Mouse (Mus musculus) adipocyte (in vitro differentiated cells): ENCODE measurements around the gene Mlycd.

Experiments
- DNase-seq: peaks from one replicate; pipeline ENCODE4 v3.0.0-alpha.2; 2016; ENCODE audit warnings: low spot score

Mlycd gene

DNA sequence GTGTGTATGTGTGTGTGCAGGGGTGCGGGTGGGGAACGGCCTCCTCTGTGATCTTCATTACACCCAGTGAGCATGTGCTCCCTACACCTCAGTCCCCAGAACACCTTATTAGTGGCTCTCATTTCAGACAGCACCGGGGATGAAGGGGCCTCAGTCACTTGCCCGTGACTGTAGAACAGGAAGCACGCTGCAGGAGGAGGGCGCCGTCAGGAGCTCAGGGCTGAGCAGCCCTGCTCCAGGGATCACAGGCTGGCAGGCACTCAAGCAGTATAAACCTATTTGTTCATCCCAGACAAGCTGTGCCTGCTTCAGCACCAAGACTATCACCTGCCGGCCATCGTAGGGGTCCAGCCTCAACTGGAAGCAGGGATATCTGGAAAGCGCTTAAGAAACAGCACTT is 9.2 kb downstream of the Mlycd start:
- no peak for DNase-seq

DNA sequence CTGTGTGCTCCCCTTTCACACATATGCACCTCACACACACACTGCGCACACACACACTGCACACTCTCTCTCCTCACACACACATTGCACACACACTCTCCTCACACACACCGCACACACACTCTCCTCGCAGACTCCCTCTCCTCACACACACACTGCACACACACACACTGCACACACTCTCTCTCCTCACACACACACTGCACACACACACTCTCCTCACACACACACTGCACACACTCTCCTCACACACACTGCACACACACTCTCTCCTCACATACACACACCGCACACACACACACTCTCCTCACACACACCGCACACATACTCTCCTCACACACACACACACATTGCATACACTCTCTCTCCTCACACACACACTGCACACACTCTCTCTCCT is 10.0 kb downstream of the Mlycd start:
- DNase-seq = no peak

- no peak for DNase-seq
Measured at GRCm38 (mm10) chr8:119408311-119408710, 13.6 kb downstream of the Mlycd start.

DNA sequence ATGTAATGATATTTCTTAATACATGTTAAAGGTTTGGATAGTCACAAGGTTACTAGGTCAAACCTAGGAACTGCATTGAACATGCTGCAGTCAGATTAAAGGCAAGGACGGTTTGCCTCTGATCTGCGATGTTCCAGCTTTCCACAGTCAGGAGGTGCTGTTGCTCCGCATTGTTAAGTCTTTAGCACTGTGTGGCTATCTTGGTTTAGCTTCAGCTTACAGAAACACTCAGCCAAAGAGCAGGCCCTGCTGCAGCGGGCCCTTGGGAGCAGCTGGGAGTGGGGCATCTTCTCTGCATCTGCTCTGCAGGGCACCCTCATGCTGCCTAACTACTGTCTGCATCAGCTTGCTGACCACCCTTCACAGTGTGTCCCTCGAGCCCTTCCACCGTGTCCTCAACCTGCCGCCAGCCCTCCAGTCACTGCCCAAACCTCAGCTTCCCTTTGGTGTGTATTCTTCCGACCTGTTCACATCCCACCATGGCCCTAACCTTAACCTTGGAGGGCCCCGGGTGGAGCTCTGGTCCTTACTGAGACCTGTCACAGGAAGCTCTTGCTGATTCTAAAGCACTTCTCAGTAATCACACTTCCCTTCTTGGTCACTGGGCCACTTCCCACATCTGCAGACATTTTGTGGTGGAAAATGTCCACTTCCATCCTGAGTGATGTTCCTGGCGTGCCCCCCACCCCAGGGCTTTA is 17.5 kb downstream of the Mlycd start:
- peak; percentile 37 for DNase-seq

DNA sequence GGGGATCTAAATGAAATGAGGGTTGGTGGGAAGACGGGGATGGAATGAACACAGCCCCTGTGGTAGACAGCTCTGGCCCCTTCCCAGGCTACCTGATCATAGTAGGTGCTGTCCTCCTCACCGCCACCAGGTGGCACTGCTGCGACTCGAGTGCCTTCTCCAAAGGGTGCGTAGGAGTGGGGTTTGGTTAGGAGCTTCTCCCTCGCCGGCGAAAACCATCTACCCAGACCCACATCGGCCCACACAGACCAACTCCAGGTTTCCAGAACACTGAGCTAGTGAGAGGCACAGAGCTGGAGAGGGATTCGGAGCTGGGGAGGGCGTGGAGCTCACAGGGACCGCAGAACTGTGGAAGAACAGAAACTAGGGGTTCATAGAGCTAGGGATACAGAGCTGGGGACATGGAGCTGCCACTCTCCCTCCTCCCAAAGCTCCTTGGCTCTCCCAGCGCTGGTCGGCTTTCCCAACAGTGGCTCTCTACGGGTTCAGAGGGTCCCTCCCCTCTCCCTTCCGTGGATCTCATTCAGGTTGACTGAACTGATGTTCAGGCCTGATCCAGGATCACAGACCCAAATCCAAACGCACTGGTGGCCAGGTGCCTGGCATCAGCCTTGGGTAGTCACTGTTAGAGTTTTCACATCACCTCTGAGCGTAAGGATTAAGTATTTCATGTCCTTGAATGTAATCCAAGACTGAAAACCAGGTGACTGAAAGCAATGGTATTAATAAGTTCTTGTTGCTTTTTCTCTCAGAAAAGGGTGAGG is 18.2 kb downstream of the Mlycd start:
- peak; percentile 72 for DNase-seq

- DNase-seq = no peak
Measured at GRCm38 (mm10) chr8:119413605-119414004, 18.9 kb downstream of the Mlycd start.

GRCm38 (mm10) chr8:119420318-119420717 is 25.6 kb downstream of the Mlycd start:
- no peak for DNase-seq

- DNase-seq = no peak
Measured at GRCm38 (mm10) chr8:119421603-119422122, 27.0 kb downstream of the Mlycd start.

- peak; percentile 56 for DNase-seq
Measured at GRCm38 (mm10) chr8:119422123-119422711, 27.5 kb downstream of the Mlycd start.

DNA sequence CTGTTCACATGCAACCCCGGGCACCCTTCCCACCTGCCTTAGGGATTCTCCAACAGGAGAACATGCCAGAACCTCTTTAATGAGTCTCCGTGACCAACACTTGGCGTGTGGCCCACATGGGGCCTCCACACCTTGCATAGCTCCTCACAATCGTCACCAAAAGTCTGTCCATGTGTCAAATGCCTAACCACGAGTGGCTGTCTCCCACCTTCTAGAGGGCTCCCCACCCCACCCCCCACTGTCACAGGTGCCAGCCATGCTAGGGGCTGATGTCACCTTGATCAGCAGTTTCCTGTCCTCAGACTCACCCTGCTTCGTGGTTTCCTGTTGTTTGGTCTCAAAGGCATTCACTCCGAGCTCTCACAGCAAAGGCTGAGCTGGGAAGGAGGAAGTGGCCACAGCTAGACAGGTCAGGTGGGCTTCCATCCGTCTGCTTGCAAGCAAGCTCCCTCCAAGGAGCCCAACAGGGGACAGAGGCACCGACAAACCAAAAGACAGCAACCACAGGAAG is 29.0 kb downstream of the Mlycd start:
- no peak for DNase-seq

DNA sequence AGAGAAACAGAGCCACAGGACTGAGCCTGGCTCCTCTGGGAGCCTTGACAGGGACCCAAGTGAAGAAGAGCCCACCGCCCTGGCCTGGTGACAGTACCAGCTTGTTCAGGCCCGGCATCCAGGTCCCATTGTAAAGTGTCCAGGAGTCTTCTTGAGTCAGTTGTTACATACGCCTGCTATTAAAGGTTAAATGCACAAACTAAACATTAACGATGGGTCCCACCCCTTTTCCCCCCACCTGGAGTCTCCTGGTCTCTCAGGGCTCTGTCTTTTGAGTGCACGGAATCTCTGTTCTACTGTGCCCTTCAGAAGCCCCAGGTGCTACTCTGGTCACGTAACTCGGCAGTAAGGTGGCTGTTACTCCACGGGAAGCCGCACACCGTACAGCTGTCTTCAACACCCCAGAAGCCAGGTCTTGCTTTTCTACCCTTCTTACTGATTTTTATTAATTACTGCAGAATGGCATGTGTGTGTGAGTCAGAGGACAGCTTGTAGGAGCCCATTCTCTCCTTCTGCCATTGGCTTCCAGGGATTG is 29.6 kb downstream of the Mlycd start:
- DNase-seq = no peak

DNA sequence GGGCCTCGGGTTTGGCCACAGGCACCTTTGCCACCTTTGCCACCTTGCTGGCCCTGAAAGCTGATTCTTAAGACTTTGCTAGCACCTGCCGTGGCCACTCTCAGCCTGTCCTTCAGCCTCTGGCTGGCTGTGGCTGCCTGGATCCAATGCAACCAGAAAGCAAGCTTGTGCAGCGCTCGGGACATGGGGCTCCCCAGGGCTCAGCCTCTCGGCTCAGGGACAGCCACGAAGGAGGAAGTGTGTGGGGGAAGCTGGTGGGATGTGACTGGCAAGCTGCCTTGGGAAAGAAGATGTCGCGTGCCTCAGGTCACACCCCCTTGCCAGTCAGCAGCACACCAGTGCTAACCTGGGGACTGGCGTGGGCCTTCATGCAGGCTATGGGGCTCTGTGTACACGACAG is 30.1 kb downstream of the Mlycd start:
- no peak for DNase-seq

- no peak for DNase-seq
Measured at GRCm38 (mm10) chr8:119425533-119425932, 30.9 kb downstream of the Mlycd start.

GRCm38 (mm10) chr8:119426069-119426735 is 31.5 kb downstream of the Mlycd start:
- DNase-seq = no peak

DNA sequence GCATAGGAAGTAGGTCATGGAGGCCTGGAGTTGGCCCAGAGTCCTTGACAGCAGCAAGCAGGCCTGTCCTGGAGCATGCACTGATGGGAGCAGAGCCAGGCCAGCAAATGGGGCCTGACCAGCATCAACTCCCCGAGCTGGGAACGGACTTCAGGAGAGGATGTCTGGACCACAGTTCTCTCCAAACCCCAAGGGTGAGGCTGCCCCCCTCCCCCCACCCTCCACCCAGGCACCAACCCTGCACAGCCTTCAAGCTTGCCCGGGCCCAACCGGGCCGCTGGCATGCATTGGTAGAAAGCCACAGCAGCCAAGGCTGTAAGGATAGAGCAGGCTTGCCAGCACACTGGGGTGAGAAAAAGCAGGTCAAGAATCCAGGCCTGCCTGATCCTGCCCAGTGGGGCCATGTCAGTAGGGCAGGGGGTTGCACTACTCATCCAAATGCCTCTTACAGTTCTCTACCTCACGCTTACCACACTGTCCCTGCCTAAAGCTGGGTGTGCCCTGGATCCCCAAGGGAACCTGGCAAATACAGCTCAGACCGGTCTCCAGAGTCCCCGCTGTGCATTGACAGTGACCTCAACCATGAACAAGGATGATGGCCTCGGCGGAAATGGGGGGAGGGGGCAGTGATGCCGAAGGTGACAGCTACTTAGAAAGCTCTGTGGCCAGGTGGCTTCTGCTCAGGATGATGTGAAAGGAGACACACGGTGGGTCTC is 33.1 kb downstream of the Mlycd start:
- DNase-seq = peak; percentile 83

- peak; percentile 53 for DNase-seq
Measured at GRCm38 (mm10) chr8:119428350-119428740, 33.7 kb downstream of the Mlycd start.

DNA sequence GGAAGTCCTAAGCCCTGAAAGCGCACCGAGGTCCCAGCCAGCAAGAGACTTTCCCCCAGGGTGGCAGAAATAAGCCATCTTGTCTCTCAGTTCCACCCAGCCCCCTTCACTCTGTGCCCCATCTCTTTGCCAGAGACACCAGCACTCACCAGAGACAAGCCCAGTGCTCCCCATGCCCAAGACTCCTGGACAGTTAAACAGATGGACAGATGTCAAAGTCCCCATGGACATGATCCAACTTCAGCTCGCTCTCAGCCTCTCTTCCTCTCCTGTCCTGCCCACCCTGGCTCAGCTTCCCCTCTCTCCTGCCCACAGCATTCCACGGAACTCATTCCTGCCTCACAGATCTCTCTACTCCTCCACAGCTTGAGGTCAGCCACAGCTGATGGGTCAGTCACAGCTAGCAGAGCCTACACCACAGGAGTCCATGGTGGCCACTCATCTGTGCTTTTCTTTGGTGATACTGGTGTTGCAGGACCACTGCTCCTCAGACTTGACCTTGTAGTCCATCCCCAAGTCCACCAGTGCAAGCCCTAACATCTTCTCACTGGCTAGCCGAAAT is 34.2 kb downstream of the Mlycd start:
- no peak for DNase-seq

- DNase-seq = peak; percentile 52
Measured at GRCm38 (mm10) chr8:119429552-119429951, 34.9 kb downstream of the Mlycd start.

DNA sequence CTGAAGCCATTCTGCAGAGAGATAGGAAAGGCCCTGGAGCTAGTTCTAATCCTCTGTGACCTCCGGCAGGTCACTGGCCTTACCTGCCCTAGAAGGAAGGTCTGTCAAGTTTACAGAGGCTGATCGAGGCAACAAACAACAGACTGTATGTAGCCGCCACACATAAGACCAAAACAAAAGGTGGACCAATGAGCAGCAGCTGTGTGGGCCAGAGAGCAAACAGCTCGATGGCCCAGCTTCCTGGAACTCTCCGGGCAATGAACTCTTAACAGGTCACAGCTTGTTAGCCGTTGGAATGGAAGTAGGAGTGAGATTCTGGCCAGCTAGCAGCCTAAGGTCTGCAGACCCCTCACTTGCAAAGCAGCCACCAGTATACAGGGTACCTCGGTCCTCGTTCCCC is 35.6 kb downstream of the Mlycd start:
- DNase-seq = peak; percentile 47

- DNase-seq = no peak
Measured at GRCm38 (mm10) chr8:119430690-119431089, 36.0 kb downstream of the Mlycd start.

GRCm38 (mm10) chr8:119432372-119432771 is 37.7 kb downstream of the Mlycd start:
- DNase-seq = no peak
